Mouse (Mus musculus): ENCODE results near the gene Pfdn5.

Pfdn5 gene

DNA sequence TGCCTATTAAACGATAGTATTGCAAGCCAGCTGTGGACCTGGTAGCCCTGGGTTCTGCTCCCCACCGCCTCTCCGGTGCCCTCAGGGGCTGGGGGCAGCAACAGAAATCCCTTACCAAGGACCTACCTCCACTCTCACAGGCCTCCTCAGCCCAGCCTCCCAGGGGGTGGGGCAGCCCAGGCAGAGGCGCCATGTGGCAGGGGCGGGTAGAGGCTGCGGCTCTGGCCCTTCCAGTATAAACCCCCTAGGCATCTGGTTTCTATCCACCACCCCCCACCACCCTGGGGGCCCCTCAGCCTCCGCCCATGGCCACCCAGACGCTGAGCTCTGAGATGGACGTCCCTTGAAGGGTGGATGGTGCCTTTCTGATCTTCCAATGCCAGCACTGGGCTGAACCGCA is 44.8 kb downstream of the Pfdn5 start:
- DNase-seq (ENCODE audit: low spot score in 2 of 2), result no peak

DNA sequence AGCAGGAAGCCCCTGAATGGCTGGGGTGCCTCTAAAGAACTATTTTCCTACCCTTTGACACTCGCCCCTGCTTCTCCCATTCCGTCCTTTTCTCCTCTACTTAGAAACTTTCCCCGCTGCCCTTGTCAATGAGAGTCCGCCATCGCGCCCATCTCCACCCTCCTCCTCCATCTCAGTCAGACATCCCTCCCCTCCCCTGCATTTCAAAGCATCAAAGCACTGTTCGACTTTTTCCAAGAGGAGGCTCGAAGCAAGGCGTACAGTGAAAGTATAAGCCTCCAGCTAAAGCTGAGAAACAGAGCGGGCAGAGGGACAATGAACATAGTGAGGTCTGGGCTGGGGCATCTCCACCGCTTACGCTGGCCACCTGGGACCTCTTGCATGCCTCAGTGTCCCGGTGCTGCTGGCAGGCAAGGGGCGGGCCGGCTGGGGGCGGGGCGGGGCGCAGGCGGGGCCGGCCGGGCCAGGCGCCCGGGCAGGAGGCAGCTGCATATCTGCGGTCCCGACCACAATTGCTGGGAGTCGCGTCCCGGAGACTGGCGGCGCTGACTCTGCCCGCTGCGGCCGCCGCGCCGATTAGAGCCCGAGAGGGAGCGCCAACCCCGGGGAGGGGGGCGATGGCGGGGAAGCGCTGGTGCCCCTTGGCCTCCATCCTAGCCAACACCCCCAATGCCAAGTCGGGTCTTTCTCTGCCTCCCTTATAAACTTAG is 50.7 kb downstream of the Pfdn5 start:
- DNase-seq (ENCODE audit: low spot score in 2 of 2), result no peak

DNA sequence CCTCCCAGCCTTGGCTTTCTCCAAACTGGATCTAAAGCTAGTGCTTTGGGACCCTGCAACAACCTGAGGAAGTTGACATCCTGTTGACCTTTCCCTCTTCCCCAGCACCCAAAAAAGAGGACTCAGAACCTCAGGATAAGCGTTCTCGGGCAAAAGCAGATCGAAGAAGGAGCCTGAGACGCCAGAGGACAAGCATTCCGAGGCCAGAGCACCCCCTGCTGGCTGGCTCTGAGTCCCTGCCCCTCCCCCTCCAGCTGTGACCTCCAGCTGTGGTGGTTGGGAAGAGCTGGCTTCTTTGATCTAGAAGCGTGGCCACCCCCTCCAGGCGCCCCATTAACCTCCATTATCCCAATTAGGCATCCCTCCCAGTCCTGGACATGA is 51.2 kb downstream of the Pfdn5 start:
- DNase-seq (ENCODE audit: low spot score in 2 of 2), result peak; percentile 53 to 54

DNA sequence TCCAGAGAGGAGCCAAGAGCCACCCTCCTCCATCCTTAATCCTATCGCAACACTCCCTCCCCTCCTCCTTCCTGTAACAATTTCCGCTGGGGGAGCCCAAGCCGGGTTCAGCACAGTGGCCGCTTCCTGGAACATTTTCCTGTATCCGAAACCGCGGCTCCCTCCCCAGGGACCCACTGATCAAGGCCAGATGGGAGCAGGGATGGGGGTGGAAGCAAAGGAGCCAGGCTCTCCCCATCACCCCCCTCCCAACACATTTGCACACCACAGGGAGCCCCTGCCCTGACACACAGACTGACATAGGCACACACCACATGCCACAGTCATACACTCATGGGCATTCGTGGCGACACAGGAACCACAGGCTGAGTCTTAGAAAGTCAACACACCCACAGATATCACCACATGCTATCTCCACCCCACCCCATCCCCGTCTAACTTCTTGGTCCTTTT is 51.9 kb downstream of the Pfdn5 start:
- DNase-seq (ENCODE audit: low spot score in 2 of 2), result no peak

All from right cerebral cortex, postnatal 36 days (tissue).